Mouse (Mus musculus): ENCODE results near the gene Gpha2. TPM values are rescaled to one million over a fixed set of nuclear protein-coding genes. Genes with fewer than 3 reads are reported as not detected.

Gpha2 gene
- total and polyA plus RNA-seq, 2 experiments from 2014 or later = not detected

DNA sequence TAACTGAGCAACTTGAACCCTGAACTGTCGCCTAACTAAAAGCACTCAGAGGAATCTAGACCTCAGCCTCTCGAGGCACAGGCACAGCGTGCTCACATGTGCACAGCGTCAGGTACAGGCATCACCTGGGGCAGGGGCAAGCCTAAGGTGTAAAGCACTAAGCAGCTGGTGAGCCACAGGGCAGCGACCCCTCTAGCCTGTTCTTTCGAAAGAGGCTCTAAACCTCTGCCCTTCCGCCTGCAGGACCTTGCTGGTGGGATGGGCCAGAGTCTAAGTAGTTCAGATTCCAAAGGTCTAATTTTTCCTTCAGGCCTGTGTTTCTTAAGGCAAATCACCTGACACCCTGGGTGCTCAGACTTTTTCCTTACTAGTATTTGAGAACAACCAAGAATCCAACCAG, 45.9 kb downstream of the Gpha2 start:
- H3K4me2 ChIP-seq (ENCODE audit: low read depth, low read length, poor library complexity, severe bottlenecking) = no peak overlapping the region
- DNase-seq (ENCODE audit: low spot score) = no peak
- no peak overlapping the region for H3K27ac ChIP-seq (ENCODE audit: low read depth, low read length)
- H3K27me3 ChIP-seq (ENCODE audit: insufficient read depth, low read length) = no peaks in the 10 kb centered on the region
- H3K9ac ChIP-seq (replicated peaks; ENCODE audit: low read length, poor library complexity, severe bottlenecking) = no peak overlapping the region
- no peak for ATAC-seq (ENCODE audit: low FRiP score)
- no peak overlapping the region for H3K4me3 ChIP-seq (ENCODE audit: low read depth, low read length)
- H3K36me3 ChIP-seq (ENCODE audit: insufficient read depth, low read length) = no peaks in the 10 kb centered on the region
- 72% methylated on average over 7 of the region's 7 CpGs for WGBS
- TF ChIP-seq CTCF (IDR thresholded peaks at IDR 0.05) = no peak
- H3K4me1 ChIP-seq (ENCODE audit: insufficient read depth, low read length) = no peaks in the 10 kb centered on the region
- no peaks in the 10 kb centered on the region for H3K9me3 ChIP-seq (ENCODE audit: low read length)

DNA sequence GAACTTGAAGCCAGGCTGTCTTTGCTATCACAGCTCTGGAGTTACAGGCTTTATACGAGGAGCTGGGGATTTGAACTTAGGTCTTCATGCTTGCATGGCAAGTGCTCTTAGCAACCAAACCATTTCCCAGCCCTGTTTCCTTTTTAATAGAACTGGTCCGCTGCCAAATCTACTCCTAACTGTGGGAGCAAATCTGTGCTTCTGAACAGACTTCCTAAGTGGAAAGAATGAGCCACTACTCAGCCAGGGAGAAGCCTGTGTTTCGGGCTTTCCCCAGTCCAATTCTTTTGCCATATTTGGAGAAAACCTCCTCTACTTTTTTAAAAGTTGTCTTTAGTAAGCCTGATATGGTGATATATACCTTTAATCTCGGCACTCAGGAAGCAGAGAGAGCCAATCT, 46.6 kb downstream of the Gpha2 start:
- 80% methylated on average over 4 of the region's 4 CpGs for WGBS
- H3K9ac ChIP-seq (replicated peaks; ENCODE audit: low read length, poor library complexity, severe bottlenecking) = no peak overlapping the region
- no peak for TF ChIP-seq CTCF (IDR thresholded peaks at IDR 0.05)
- no peaks in the 10 kb centered on the region for H3K4me1 ChIP-seq (ENCODE audit: insufficient read depth, low read length)
- H3K4me3 ChIP-seq (ENCODE audit: low read depth, low read length) = no peak overlapping the region
- no peaks in the 10 kb centered on the region for H3K9me3 ChIP-seq (ENCODE audit: low read length)
- ATAC-seq (ENCODE audit: low FRiP score) (no peak), DNase-seq (ENCODE audit: low spot score) (no peak)
- H3K36me3 ChIP-seq (ENCODE audit: insufficient read depth, low read length) = no peaks in the 10 kb centered on the region
- H3K4me2 ChIP-seq (ENCODE audit: low read depth, low read length, poor library complexity, severe bottlenecking) = no peak overlapping the region
- no peaks in the 10 kb centered on the region for H3K27me3 ChIP-seq (ENCODE audit: insufficient read depth, low read length)
- no peak overlapping the region for H3K27ac ChIP-seq (ENCODE audit: low read depth, low read length)

DNA sequence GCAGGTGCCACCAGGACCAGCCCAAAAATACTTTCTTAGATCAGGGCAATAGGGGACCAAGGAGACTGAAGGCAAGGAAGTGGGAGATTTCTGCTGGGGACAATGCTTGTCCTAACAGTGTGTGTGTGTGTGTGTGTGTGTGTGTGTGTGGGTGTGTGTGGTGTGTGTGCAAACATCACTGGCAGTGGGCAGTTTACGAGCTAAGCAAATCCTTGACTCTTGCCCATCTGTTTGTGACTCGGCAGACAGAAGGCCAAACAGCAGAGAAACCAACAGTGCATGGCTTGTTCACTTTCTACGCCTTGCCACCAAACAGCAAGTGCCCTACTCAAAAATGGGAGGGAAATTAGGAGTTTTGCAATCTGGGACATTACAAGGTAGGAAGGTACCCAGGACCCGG, 47.4 kb downstream of the Gpha2 start:
- Histone ChIP-seq H3K36me3 (ENCODE audit: insufficient read depth, low read length) (no peaks in the 10 kb centered on the region), H3K9me3 (ENCODE audit: low read length) (no peaks in the 10 kb centered on the region), H3K27me3 (ENCODE audit: insufficient read depth, low read length) (no peaks in the 10 kb centered on the region), H3K9ac (replicated peaks; ENCODE audit: low read length, poor library complexity, severe bottlenecking) (no peak overlapping the region), H3K4me3 (ENCODE audit: low read depth, low read length) (no peak overlapping the region), H3K4me1 (ENCODE audit: insufficient read depth, low read length) (peaks cover 7% of the 10 kb centered on the region; the same call in 1 of the 2 replicates), H3K4me2 (ENCODE audit: low read depth, low read length, poor library complexity, severe bottlenecking) (no peak overlapping the region), H3K27ac (ENCODE audit: low read depth, low read length) (no peak overlapping the region)
- no peak for DNase-seq (ENCODE audit: low spot score)
- no peak for TF ChIP-seq CTCF (IDR thresholded peaks at IDR 0.05)
- 95% methylated on average over 4 of the region's 4 CpGs for WGBS
- ATAC-seq (ENCODE audit: low FRiP score) = no peak

DNA sequence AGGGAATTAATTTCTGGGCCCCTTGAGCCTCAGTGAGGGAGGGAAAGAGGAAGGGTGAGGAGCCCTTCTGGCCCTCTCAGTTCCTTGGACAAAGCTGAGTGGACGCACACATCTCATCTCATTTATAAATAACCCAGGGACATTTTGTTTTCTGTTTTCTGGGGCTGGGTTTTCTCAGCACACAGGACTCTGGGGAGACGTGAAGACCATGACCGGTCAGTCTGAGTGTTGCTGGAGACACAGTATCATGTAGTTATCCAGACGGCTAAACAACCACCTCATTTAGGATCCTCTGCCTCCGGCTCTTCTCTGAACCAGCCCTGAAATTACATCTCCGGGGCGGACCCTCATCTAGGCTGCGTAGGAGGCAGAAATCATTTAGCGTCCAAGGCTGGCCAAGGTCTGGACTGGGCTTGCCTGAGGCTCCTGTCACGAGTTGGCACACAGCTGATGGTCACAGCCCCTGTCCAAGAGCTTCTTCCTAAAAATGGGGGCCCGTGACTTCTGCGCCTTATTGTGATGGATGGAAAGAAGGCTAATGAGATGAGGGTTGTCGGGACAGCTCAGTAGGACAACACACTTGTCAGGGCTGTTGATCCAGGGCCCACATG, 47.9 kb downstream of the Gpha2 start:
- H3K27ac ChIP-seq (ENCODE audit: low read depth, low read length) = no peak overlapping the region
- WGBS = 92% methylated on average over 13 of the region's 13 CpGs
- ATAC-seq (ENCODE audit: low FRiP score) = no peak
- H3K4me1 ChIP-seq (ENCODE audit: insufficient read depth, low read length) = peaks cover 12% of the 10 kb centered on the region; the same call in 1 of the 2 replicates
- no peak for DNase-seq (ENCODE audit: low spot score)
- H3K4me2 ChIP-seq (ENCODE audit: low read depth, low read length, poor library complexity, severe bottlenecking) = no peak overlapping the region
- no peaks in the 10 kb centered on the region for H3K36me3 ChIP-seq (ENCODE audit: insufficient read depth, low read length)
- H3K4me3 ChIP-seq (ENCODE audit: low read depth, low read length) = no peak overlapping the region
- no peak for TF ChIP-seq CTCF (IDR thresholded peaks at IDR 0.05)
- H3K9ac ChIP-seq (replicated peaks; ENCODE audit: low read length, poor library complexity, severe bottlenecking) = no peak overlapping the region
- no peaks in the 10 kb centered on the region for H3K9me3 ChIP-seq (ENCODE audit: low read length)
- no peaks in the 10 kb centered on the region for H3K27me3 ChIP-seq (ENCODE audit: insufficient read depth, low read length)

DNA sequence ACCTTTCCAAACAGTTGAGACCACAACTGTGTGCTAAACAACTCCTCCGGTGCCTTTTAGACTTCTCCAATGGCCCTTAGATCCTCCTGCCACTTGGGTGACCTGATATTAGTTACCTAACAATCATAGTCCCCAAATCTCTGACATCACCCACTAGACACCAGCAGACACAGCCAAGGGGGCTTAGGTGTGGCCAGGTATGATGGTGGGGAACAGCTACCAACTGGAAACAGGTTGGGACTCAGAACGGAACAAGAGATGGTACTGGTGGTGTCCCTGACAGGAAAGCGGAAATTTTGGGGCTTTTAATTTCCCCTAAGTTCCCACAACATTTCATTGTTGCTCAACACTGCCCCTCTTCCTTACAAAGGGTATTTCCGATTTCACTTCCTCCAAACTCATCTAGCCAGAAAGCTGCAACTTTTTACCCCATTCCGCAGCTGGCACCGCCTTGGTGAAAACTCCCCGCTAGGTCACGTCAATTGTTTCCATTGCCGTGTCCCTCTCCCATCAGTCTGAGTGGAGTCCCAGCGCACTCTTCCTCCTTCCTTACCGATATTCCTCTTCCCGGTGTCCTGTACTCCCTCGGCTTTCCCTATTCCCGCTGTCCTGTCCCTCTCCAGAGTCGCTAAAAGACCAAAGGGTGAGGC, 49.7 kb downstream of the Gpha2 start:
- Histone ChIP-seq H3K4me2 (ENCODE audit: low read depth, low read length, poor library complexity, severe bottlenecking) (peak overlapping the region; percentile 91), H3K4me3 (ENCODE audit: low read depth, low read length) (peak overlapping the region; percentile 81), H3K27me3 (ENCODE audit: insufficient read depth, low read length) (no peaks in the 10 kb centered on the region), H3K27ac (ENCODE audit: low read depth, low read length) (peak overlapping the region; percentile 78), H3K9me3 (ENCODE audit: low read length) (no peaks in the 10 kb centered on the region), H3K36me3 (ENCODE audit: insufficient read depth, low read length) (peaks cover 7% of the 10 kb centered on the region; the same call in 1 of the 2 replicates), H3K9ac (replicated peaks; ENCODE audit: low read length, poor library complexity, severe bottlenecking) (peak overlapping the region; percentile 59; the same call in 1 of the 2 replicates), H3K4me1 (ENCODE audit: insufficient read depth, low read length) (peaks cover 20% of the 10 kb centered on the region; the same call in 1 of the 2 replicates)
- peak; percentile 32 for TF ChIP-seq CTCF (IDR thresholded peaks at IDR 0.05)
- DNase-seq (ENCODE audit: low spot score) (peak; percentile 19), ATAC-seq (ENCODE audit: low FRiP score) (peak; percentile 6; the same call in 1 of the 2 replicates)
- WGBS = 8% methylated on average over 15 of the region's 15 CpGs

Measured in midbrain, postnatal 0 days (tissue).